Comparison of ENCODE assay signal across 8 mouse cellular contexts in genomic region chr9:121385749-121386350, GRCm38 (mm10).
DNase-seq lines count a peak whose midpoint lies in the region; ATAC-seq lines count a peak whose summit lies in the region.
"Had no signal": no experiment of that assay in that cellular context is flagged by ENCODE, and none has a peak within 500 bp of the region (broad histone marks: within the 10 kb centered on the region; RNA-seq: fewer than 3 reads in every experiment).

No protein-coding gene starts in this region.

- peaks cover 41% of the 10 kb centered on the region for H3K4me1 ChIP-seq in hindbrain, embryonic 10.5 days (replicated peaks)
- no peaks in the 10 kb centered on the region; the same call in 1 of the 2 replicates for H3K4me1 ChIP-seq in hindbrain, embryonic 11.5 days (replicated peaks; ENCODE audit: control insufficient read depth, insufficient read depth, low read length)
- peaks cover 57% of the 10 kb centered on the region for H3K4me1 ChIP-seq in neural tube, embryonic 13.5 days (replicated peaks)
- peaks cover 34% of the 10 kb centered on the region for H3K4me1 ChIP-seq in neural tube, embryonic 15.5 days
- peaks cover 24% of the 10 kb centered on the region; the same call in 1 of the 2 replicates for H3K4me1 ChIP-seq in hindbrain, embryonic 14.5 days (replicated peaks; ENCODE audit: control insufficient read depth, insufficient read depth, low read length)

- no peak for DNase-seq in hindbrain, embryonic 10.5 days (ENCODE audit: low spot score)
- DNase-seq in hindbrain, embryonic 11.5 days (ENCODE audit: low spot score): no peak
- no peak for DNase-seq in hindbrain, embryonic 14.5 days (ENCODE audit: low spot score)
- no peak for DNase-seq in kidney, postnatal 14 days

- WGBS in hindbrain, embryonic 10.5 days: 82% methylated on average over 12 of the region's 12 CpGs
- 78% methylated on average over 12 of the region's 12 CpGs for WGBS in hindbrain, embryonic 11.5 days
- WGBS in neural tube, embryonic 13.5 days: 87% methylated on average over 12 of the region's 12 CpGs
- 84% methylated on average over 12 of the region's 12 CpGs for WGBS in neural tube, embryonic 15.5 days
- WGBS in hindbrain, embryonic 14.5 days: 75% methylated on average over 12 of the region's 12 CpGs

- no peaks in the 10 kb centered on the region for H3K27me3 ChIP-seq in hindbrain, embryonic 10.5 days (ENCODE audit: insufficient read depth, poor library complexity, severe bottlenecking)
- no peaks in the 10 kb centered on the region for H3K27me3 ChIP-seq in hindbrain, embryonic 11.5 days (ENCODE audit: control insufficient read depth, insufficient read depth, low read length)
- H3K27me3 ChIP-seq in neural tube, embryonic 13.5 days: no peaks in the 10 kb centered on the region
- no peaks in the 10 kb centered on the region for H3K27me3 ChIP-seq in neural tube, embryonic 15.5 days (replicated peaks)
- no peaks in the 10 kb centered on the region for H3K27me3 ChIP-seq in hindbrain, embryonic 14.5 days (ENCODE audit: control insufficient read depth, insufficient read depth, low read length)

- H3K9ac ChIP-seq in hindbrain, embryonic 11.5 days (ENCODE audit: low read depth, low read length): no peak overlapping the region
- H3K9ac ChIP-seq in neural tube, embryonic 13.5 days: peak overlapping the region; percentile 41; the same call in 1 of the 2 replicates
- no peak overlapping the region for H3K9ac ChIP-seq in neural tube, embryonic 15.5 days (replicated peaks)
- 0 out of 2 replicates have a peak overlapping the region, but pooled peaks have one; percentile 13 for H3K9ac ChIP-seq in hindbrain, embryonic 14.5 days

- H3K4me2 ChIP-seq in hindbrain, embryonic 11.5 days (replicated peaks; ENCODE audit: low read depth, low read length): no peak overlapping the region
- H3K4me2 ChIP-seq in neural tube, embryonic 13.5 days: no peak overlapping the region
- no peak overlapping the region for H3K4me2 ChIP-seq in neural tube, embryonic 15.5 days
- H3K4me2 ChIP-seq in hindbrain, embryonic 14.5 days (replicated peaks): no peak overlapping the region

- ATAC-seq in hindbrain, embryonic 11.5 days (ENCODE audit: low FRiP score): no peak
- ATAC-seq in neural tube, embryonic 13.5 days (ENCODE audit: low read depth): no peak
- ATAC-seq in neural tube, embryonic 15.5 days (ENCODE audit: low FRiP score): no peak
- ATAC-seq in hindbrain, embryonic 14.5 days (ENCODE audit: low FRiP score): no peak
- no peak for ATAC-seq in megakaryocyte-erythroid progenitor cell, adult 5-6 weeks (replicated peaks; ENCODE audit: low FRiP score, low TSS enrichment, poor library complexity, severe bottlenecking)

- H3K27ac ChIP-seq in hindbrain, embryonic 10.5 days: peak overlapping the region; percentile 60
- no peak overlapping the region for H3K27ac ChIP-seq in hindbrain, embryonic 11.5 days (ENCODE audit: low read depth, low read length)
- H3K27ac ChIP-seq in neural tube, embryonic 13.5 days (replicated peaks): 0 out of 2 replicates have a peak overlapping the region, but pooled peaks have one; percentile 49
- no peak overlapping the region for H3K27ac ChIP-seq in neural tube, embryonic 15.5 days (replicated peaks)
- H3K27ac ChIP-seq in hindbrain, embryonic 14.5 days: no peak overlapping the region
- H3K27ac ChIP-seq: macrophage had no signal

- H3K36me3 ChIP-seq in hindbrain, embryonic 10.5 days: peaks cover 4% of the 10 kb centered on the region; the same call in 1 of the 2 replicates
- H3K36me3 ChIP-seq in hindbrain, embryonic 11.5 days (ENCODE audit: control insufficient read depth, insufficient read depth, low read length): no peaks in the 10 kb centered on the region
- no peaks in the 10 kb centered on the region for H3K36me3 ChIP-seq in neural tube, embryonic 13.5 days
- no peaks in the 10 kb centered on the region for H3K36me3 ChIP-seq in neural tube, embryonic 15.5 days
- H3K36me3 ChIP-seq in hindbrain, embryonic 14.5 days (replicated peaks; ENCODE audit: control insufficient read depth, insufficient read depth): no peaks in the 10 kb centered on the region

- no peaks in the 10 kb centered on the region for H3K9me3 ChIP-seq in hindbrain, embryonic 10.5 days
- no peaks in the 10 kb centered on the region for H3K9me3 ChIP-seq in hindbrain, embryonic 11.5 days (ENCODE audit: control insufficient read depth, low read length)
- H3K9me3 ChIP-seq in neural tube, embryonic 13.5 days: no peaks in the 10 kb centered on the region
- H3K9me3 ChIP-seq in neural tube, embryonic 15.5 days (replicated peaks): no peaks in the 10 kb centered on the region
- H3K9me3 ChIP-seq in hindbrain, embryonic 14.5 days (ENCODE audit: control insufficient read depth, low read length): no peaks in the 10 kb centered on the region

- H3K4me3 ChIP-seq in hindbrain, embryonic 10.5 days: no peak overlapping the region
- no peak overlapping the region for H3K4me3 ChIP-seq in hindbrain, embryonic 11.5 days (ENCODE audit: low read depth, low read length)
- no peak overlapping the region for H3K4me3 ChIP-seq in neural tube, embryonic 13.5 days
- H3K4me3 ChIP-seq in neural tube, embryonic 15.5 days (replicated peaks): no peak overlapping the region
- H3K4me3 ChIP-seq in hindbrain, embryonic 14.5 days (replicated peaks; ENCODE audit: low read length): no peak overlapping the region

Comparison
In these comparisons a context has a peak if more than half of its experiments do, and no peak if none do; other contexts are left out.
1. H3K27ac ChIP-seq: peak in hindbrain, embryonic 10.5 days (single experiment) and neural tube, embryonic 13.5 days (single experiment); none in hindbrain, embryonic 11.5 days (single experiment), neural tube, embryonic 15.5 days (single experiment) and hindbrain, embryonic 14.5 days (single experiment).
2. H3K9ac ChIP-seq: peak in neural tube, embryonic 13.5 days (single experiment) and hindbrain, embryonic 14.5 days (single experiment); none in hindbrain, embryonic 11.5 days (single experiment) and neural tube, embryonic 15.5 days (single experiment).